Mouse (Mus musculus) embryo, embryonic 11 days (tissue): ENCODE data around the gene Tuft1.
"Not testable (repeated sequence)": the region's sequence is repeated elsewhere in the genome, so short reads cannot be mapped to it uniquely, and the experiment has no call there.

Source experiments
- DNase-seq: peaks from one replicate; pipeline ENCODE4 v3.0.0-alpha.2; 2015

Tuft1 gene

DNA sequence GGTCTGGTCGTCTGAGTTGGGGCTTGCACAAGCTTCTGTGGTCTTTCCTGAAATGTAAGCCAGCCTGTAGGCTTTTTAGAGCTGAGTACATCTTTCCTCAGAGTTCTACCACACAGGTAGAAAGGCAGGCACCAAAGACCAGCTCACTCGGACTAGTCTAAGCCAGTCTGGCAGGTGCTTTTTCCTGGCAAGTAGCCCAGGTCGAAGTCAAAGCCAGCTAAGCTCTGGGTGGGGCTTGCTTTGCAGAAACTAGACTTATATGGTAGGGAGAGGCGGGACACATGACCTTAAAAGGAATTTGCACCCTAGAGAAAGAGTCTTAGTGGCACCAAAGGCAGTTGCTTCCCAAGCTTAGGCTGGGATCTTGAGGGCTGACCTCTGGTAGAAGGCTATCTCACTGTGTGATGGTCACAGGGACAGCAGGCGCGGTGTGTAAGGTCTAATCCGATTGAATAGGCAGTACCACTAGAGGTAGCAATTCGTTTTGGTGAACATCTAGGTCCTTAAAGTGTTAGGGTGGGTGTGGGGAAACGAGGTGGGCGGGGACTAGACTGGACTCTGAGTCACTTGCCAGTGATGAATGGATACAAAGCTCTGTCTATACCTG is 573 bp upstream of the Tuft1 start:
- not testable (repeated sequence) for DNase-seq

DNA sequence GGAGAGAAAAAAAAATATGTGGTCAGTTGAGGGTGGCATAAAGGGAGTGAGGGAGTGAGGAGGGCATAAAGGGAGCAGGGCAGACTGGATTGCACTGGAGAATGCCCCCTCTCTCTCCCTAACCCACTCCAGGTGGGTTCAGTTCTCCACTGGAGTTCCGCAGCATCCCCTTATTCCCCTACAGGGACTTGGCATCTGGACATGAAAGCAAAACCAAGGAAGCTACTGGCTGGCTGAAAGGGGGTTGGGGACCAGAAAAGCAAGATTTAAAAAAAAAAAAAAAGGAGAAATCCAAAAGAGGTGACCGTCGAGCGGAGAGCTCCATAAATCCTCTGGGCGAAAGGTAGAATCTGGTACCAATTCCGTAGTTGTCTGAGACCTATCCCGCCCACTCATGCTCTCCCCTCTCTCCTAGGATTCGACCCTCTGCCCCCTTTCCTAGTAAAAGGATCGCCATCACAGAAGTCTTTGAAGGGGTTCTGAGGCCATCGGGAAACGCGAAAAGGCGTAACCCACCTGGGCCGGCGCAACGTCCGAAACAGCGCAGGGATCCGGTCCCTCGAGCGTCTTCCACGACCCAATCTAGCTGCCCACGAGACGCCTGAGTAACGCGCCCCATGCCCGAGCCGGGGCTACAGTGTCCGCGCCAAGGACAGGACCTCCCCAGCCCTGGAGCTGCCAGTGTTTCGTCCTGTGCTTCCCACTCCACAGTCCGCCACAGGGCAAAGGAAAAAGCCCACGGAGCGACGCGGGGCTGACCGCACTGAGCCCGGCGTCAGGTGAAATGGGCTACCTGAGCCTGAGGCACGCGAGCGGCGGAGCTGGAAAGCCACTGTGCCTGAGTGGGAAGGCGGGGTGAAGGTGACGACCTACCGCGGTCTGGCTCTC is 576 bp downstream of the Tuft1 start:
- peak; percentile 12 for DNase-seq

DNA sequence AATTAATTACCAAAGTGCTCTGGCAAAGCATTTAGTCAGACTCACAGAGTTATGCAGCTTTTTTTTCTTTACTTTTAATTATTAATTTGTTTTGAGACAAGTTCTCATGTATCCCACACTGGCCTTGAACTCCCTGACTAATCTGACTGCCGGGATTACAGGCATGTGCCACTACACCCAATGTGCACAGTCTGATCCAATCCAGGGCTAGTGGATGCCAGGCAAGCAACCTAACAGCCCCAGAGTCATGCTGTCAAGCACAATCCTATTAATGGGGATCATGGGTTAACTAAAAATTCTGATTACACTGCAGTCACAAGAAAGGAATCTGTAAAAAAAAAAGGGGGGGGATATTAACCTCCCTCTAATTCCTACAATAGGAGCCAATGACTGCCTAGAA is 4.7 kb downstream of the Tuft1 start:
- DNase-seq = not testable (repeated sequence)

DNA sequence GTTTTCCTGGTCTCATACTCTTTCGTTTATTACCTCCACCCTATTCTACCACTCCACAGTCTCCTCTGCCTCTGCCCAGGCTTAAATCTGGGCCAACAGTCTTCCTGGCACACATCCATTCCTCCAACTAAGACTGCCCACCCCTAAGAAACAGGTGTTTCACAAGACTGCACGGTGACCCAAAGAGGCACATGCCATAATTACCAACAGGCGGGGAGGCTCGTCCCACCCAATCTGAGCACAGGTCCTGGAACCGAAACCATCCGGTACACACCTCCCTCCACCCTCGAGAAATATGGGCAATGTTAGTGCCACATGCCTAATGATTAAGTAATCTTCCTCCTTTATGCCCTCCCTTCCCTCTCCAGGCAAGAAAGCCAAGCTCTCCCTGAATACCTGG is 8.3 kb downstream of the Tuft1 start:
- DNase-seq = no peak

DNA sequence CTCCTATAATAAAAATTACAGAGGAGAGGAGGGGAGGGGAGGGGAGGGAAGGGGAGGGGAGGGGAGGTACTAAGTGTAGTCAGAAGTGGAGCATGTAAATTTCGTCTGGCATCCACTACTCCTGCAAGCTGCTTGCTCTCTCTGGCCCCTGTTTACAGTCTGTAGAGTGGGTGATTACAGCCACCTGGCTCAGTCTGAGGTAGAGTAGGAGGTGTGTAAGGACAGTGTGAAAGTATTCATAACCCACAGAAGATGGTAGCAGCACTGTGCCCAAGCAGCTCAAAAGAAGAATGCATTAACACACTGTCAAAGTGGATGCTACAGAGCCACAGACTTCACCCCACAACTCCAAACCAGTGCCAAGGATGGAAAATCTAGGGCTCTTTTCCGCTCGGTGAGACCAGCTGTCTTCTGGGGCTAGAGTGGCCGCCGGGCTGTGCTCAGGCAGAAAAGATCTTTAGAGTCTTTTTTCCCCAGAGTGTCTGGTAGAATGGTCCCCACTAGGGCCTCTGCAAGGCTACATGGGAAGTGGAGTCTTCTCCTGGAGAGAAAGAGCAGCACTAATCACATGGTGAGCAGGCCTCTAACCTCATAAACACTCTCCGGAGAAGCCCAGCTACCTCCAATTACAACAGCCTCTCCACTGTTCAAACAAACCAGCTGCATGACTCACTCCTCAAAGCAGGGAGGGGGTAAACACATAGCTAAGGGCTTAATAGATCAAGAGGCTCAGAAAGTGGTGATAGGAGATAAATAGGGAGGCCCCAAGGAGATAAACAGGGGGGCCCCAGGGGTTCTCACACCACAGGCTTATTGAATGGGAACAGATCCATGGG is 9.7 kb downstream of the Tuft1 start:
- DNase-seq = peak; percentile 42

DNA sequence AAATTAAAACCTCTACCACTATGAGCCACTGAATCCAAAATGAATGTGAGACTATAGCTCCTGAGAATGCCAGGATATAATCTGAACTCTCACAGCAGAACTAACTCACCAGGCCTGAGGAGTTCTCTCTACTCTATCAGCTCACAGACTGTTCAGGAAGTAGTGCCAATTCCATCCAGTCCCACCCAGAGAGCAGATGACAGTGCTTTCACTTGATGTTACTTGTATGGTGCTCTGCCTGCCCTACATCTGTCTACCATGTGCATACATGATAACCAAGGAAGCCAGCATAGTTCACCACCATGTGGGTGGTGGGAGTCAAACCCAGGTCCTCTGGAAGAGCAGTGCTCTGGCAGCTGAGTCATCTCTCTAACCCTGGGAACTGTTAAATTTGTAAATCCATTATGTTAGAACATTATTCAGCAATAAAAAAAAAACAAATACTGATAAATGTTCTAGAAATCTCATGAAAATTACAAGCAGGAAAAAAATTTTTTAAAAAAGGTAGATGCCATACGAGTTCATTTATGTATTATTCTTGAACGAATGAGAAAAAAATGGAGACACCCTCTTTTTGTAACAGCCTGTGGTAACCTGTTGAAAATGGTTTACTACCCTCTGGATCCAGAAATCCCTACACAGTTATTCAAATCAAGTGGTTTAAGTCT is 16.0 kb downstream of the Tuft1 start, which contains the start of gene Gm10972:
TSS of gene Gm10972 (plus strand) at position 618 of the 668 bp plus-strand sequence.
- not testable (repeated sequence) for DNase-seq

DNA sequence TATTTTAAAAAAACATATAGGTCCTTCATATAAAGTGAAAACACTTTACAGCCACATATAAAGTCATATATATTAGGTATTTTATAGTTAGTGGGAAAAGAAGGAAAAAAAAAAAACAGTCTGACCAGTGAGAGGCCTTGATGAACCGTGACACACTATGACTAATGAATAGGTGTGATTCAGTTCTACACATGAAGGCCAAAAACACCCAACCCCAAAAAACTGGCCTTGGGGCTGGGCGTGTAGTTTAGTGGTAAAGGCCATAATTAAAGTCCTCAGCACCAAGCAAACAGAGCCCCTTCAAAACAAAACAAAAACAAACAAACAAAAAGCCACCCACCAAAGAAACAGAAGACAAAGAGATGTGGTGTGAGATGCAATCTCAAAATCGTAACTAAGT is 28.8 kb downstream of the Tuft1 start:
- no peak for DNase-seq

DNA sequence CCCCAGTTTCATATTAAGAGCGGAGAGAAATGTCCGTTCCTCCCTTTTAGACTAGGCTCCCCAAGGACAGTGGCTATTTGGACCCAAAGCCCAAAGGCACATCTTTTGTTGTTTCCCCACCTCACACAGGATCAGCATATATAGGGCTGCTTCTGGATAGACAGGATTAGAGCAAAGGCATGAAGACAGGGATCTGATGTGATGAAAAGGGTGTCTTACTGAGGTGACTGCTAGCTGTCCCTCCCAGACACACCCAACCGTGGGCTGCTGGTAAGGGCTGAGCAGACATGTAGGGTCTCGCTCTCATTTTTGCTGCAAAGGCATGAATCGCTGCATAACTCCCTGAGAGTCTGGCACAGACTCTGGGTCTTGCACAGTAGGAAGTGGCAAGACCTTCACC is 30.0 kb downstream of the Tuft1 start:
- no peak for DNase-seq

DNA sequence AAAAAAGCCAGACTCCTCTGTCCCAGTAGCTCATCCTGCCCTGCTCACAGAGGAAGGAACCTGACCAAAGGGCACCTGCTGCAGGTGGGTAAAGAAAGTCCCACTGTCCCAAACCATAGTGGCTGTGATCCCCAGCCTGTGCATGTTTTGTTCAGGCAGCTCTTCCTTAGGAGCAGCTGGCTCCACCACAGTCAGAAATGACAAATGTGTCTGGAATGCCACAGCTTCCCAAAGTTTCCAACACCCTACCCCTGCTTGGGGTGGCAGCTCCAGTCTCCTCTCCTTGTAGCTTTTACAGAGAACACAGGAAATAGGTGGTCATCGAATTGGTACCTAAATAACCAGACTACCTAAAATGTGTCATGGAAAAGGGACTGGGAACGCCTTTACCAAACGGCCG is 34.4 kb downstream of the Tuft1 start:
- no peak for DNase-seq

DNA sequence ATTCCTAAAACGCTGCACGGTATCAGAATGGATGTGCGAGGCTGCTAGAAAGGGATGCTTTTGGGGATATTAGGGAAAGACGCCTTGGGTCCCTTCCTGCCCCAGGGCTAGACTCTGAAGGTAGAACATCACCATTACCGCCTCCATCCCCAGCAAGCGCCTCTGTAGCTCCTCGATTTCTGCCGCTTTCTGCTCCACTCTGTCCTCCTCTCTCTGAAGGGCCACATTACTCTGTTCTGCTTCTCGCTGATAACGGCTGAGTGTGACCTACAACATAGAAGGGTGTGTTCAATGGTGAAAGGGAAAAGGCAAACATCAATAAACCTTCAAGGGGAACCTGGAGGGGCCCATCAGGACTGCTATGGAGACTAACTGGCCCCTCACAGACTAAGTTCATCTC is 36.1 kb downstream of the Tuft1 start:
- DNase-seq = no peak

DNA sequence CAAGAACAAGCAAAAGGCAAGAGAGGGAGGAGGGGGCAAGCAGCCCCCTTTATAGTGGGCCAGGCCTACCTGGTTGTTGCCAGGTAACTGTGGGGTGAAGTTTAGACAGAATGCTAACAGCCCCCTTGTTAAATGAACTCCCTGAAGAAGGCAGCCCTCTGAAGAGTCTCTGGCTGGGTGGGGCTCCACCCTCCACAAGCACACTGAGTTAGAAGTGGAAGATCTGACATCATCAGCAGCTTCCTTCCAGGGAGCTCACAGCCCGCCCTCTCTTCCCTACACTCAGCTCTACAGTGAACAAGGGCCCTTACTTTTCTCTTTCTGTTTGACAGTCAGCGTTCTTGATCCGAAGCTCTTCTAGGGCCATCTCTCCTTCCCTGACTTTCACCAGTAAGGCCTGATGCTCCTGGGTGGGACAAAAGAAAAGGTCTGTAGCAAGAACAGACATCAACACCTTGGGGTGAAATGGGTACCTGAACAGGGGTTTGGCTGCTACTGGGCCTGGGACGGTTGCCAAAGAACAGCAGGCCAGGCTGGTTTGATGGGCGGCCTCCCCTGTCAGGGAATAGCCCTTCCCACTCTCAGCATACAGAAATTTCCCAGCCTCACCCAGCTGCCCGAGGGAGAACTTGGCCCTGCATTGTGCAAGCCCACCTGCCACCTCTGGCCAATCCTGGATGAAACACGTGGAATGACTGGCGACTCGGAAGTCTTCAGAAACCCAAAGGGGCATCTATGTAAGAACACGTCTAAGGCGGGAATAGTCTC is 36.7 kb downstream of the Tuft1 start:
- DNase-seq = no peak

DNA sequence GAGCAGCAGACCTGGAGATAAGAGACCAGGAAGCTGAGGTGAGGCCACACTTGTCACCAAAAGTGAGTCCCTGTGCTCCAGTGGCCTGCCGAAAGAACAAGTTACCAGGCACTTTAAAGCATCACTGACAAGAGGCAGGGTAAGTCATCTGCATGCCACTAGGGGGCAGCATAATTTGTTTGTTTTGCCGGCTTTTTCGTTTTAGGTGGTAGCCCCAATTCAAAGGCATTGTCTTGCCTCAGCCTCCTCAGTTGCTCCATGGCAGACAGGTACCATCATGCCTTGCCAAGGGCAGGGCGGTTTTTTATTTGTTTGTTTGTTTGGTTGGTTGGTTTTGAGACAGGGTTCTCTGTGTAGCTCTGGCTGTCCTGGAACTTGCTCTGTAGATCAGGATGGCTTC is 42.0 kb downstream of the Tuft1 start:
- DNase-seq = peak; percentile 61

DNA sequence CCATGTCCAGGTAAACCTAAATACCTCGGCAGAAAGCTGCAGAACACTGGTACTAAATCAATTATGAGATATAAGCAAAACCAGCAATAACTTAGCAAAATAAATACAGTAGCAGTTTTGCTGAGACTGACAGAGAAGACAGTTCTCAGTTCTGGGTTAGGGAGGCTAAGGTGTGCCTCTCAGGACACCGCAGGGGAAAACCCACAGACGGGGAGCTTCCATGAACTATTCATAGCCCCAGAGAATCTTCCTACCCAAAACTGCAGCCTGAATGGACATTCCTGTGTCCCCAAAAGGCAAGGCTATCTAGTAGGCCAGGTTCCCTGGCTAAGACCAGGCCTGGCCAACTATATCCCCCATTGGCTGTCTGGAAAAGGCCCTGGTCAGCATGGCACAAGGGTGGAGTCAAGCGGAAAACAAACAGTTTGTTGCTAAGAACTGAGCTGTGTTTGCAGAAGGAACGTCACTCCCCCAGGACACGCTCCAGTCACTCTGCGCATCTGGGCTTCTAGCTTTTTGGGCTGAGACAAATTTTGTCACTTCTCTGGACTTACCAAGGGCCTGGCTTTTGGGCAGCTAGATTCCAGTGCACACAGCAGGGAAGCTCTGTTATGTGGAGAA is 45.3 kb downstream of the Tuft1 start:
- DNase-seq = no peak

DNA sequence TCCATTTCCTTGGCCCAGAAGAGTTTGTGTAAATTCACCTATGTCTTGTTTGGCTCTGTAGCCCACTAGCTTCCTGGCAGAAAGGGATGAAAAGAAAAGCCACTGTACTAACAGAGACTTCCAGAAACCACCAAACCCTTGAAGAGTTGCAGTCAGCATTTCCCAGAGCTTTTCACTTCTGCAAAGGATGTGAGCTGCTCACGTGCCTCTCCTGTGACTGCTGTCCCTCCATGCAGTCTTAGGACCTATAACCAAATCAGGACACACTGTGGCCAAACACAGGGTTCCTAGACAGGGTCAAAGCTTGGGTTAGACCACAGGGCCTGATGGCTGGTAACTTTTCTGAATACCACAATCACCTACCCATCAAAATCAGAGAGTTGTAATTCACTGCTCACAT is 46.4 kb downstream of the Tuft1 start:
- DNase-seq = no peak

DNA sequence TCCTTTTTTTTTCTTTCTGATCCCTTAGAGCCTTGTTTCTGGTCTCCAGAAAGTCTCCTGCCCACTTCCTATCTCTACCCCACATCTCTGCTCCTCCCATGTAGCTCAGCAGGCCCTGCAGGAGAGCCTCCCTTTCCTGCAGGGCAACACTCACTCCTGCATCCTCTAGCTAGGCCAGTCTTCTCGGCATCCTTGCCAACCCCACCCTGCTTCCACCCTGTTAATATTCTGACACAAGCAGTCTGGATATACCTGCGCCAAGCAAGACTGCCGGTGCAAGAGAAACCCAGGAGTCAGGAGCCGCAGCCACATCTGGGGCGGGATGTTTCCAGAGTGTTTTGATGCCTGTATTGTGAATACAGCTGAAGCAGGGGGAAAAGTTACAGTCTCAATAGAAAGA is 46.8 kb downstream of the Tuft1 start:
- DNase-seq = no peak

DNA sequence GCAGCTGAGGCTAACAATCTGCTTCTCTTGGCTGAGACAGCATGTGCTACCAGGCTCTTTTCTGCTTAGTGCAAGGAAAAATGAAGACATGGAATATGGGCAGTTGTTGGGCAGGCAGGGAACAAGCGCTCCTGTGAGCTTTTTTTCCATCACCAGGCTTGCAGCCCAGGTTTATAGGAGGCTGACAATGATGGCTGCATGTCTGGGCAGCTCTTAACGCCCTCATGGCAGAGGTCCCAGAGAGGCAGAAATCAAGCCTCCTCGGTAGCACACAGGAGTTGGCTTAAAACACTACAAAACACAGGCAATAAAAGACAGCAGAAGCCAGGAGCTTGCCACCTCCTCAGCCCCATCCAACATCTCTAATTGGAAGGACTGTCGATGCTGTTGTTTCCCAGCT is 47.3 kb downstream of the Tuft1 start:
- DNase-seq = no peak

DNA sequence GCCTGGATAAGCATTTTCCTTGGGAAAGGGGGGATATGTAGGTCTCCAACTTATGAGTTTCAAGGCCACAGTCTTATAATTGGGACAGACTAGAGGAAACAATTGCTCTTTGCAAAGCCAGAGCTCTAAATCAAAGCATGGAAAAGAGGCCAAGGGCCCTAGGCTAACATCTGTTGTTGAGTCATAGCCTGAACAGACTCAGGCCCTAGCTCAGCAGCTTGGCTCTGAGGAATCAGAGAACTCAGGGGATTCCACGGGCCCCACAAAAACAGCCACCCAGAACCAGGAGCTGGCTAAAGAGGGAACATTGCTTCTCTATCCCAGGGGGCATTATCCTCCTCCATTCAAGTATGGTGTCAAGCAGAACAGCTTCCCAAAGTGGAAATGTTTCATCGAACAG is 48.1 kb downstream of the Tuft1 start:
- no peak for DNase-seq

DNA sequence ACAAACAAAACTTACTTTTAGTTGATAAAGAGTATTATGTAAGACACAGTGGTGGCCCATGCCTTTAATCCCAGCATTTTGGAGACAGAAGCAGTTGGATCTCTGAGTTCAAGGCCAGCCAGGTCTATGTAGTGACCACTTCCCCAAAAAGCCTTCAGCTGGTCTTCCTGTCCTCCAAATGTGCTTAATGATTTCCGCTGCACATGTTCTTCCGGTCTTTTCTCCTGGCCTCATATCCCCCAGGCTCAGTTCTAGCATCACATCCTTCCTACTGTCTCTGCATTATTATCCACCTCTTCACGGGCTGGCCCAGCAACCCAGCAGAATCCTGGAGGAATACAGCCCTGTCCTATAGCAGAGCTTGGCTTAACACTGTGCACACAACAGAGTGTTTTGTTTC is 49.1 kb downstream of the Tuft1 start:
- no peak for DNase-seq

DNA sequence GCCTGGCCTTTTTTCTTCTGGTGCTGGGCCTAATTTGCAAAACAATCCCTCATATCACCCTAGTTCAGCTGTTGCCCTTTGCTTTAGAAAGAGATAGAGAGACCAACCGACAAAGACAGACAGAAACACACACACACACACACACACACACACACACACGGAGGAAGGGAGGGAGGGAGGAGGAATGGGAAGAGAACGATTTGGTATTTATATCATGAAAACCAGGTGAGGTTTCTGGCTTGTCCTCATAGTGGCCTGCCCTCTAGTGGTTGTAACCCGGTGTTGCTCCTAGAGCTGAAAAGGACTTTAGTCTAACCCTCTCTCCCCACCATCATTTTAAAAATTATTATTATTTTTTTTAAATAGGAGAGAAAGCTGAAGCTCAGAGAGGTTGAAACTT is 56.7 kb downstream of the Tuft1 start:
- peak; percentile 79 for DNase-seq

DNA sequence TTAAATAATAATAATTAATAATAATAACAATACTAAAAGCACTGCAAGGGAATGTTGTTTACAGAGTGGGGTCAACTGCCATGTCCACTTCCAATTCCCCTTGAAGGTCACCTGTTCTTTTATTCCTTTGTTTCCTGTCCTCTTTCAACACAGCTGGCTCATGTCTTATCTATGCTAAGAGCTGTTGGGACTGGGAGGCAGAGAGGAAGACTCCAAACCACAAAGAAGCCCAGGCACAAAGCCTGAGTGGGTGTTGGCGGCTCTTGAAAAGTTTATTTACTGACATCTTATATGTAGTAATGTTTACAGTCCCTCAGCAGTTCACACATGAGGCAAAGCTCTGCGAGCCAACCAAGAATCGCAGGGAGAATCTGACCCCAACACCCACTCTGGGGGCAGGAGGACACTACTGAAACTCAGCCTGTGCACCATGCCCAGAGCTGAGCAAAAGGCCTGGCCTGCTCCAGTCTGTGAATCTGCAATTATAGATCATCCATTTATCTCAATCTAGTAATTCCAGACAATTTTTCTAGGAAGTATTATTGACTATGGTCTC is 61.4 kb downstream of the Tuft1 start:
- DNase-seq = no peak

DNA sequence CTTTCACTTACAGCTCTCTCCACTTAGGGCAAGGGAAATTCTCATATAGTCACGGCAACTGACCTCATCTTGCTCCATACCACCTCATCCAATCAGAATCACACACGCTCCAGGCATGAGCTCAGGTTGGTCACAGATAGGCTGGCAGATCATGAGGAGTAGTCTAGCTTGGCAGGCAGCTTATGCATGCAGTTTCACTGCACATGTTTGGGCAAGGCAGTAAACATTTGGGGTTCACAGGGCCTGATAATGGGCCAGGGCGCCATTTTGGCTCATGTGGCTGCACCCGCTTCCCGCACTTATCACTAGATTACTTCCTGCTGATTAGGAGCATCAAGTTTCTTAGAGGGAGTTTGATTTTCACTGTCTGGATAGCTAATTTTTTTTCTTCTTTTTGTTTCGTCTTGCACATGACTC is 62.8 kb downstream of the Tuft1 start:
- no peak for DNase-seq
